Mouse (Mus musculus) forebrain, embryonic 15.5 days (tissue): ENCODE measurements around the gene Commd8. TPM values are rescaled to one million over a fixed set of nuclear protein-coding genes. Genes with fewer than 3 reads are reported as not detected.

Source experiments
- ATAC-seq: fragments of 200-750 bp; cut with Nextera tagmentation; replicated peaks from 2 replicates; pipeline ENCODE4 v1.8.0; 2017; ENCODE audit warnings: mild to moderate bottlenecking, moderate TSS enrichment, moderate library complexity
- H3K27ac ChIP-seq: fragments of 300-500 bp; sonication (generic); replicated peaks from 2 replicates; pipeline ENCODE4 v1.5.1; 2015; ENCODE audit warnings: mild to moderate bottlenecking, inconsistent platforms
- H3K27me3 ChIP-seq: fragments of 300-500 bp; sonication (generic); 2 replicates; pipeline ENCODE4 v1.6.1; 2015; ENCODE audit warnings: inconsistent platforms
- H3K36me3 ChIP-seq: fragments of 300-500 bp; sonication (generic); 2 replicates; pipeline ENCODE4 v1.6.1; 2015; ENCODE audit warnings: mild to moderate bottlenecking, inconsistent platforms
- H3K4me1 ChIP-seq: fragments of 300-500 bp; sonication (generic); 2 replicates; pipeline ENCODE4 v1.6.1; 2015; ENCODE audit warnings: inconsistent platforms
- H3K4me2 ChIP-seq: fragments of 300-500 bp; sonication (generic); replicated peaks from 2 replicates; pipeline ENCODE4 v1.6.1; 2015; ENCODE audit warnings: mild to moderate bottlenecking, inconsistent platforms
- H3K4me3 ChIP-seq: fragments of 300-500 bp; sonication (generic); 2 replicates; pipeline ENCODE4 v1.5.1; 2015; ENCODE audit warnings: mild to moderate bottlenecking, inconsistent platforms
- H3K9ac ChIP-seq: fragments of 300-500 bp; sonication (generic); replicated peaks from 2 replicates; pipeline ENCODE4 v1.6.1; 2015; ENCODE audit warnings: mild to moderate bottlenecking, inconsistent platforms
- H3K9me3 ChIP-seq: fragments of 300-500 bp; sonication (generic); 2 replicates; pipeline ENCODE4 v1.6.1; 2016; ENCODE audit warnings: inconsistent platforms
- WGBS: fragments of 180-500 bp; shearing (Covaris S2); methylation state at CpG from one replicate; pipeline ENCODE4 v1.1.7; 2015; ENCODE audit warnings: mixed read lengths; 5-methylcytosine and 5-hydroxymethylcytosine counted together
- polyA plus RNA-seq: library from polyadenylated mRNA; unstranded; fragments of >200 nt; fragmentation: Nextera tagmentation; extraction: Ambion mirVana; gene quantifications from 2 replicates; pipeline ENCODE4 v1.2.1, GENCODE M21; 2015

The Commd8 gene
- polyA plus RNA-seq, 1 experiment from 2014 or later, result 145 TPM

- WGBS, result 85% methylated on average over 5 of the region's 5 CpGs
- Histone ChIP-seq H3K4me1 (no peaks in the 10 kb centered on the region), H3K9me3 (no peaks in the 10 kb centered on the region), H3K27me3 (no peaks in the 10 kb centered on the region), H3K4me3 (no peak overlapping the region), H3K27ac (no peak overlapping the region), H3K9ac (no peak overlapping the region), H3K36me3 (no peaks in the 10 kb centered on the region), H3K4me2 (no peak overlapping the region)
- no peak for ATAC-seq
Measured at GRCm38 (mm10) chr5:72191932-72192331, 23.9 kb upstream of the Commd8 start.

DNA sequence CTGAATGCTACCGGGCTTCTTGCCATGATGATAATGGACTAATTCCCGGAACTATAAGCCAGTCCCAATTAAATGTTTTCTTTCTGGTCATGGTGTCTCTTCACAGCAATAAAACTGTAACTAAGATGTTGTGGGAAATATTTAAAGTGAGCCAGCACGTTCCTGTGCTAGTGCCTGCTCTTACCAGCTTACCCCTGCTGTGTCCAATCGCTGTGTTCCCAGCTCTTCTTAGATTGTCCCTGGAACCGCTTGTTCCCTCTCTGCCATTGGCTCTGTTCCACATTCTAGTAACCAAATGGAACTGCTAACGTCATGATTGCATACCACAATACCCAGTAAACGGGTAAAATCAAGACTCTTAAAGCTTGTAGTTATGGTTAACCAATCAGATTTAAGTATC is 23.2 kb upstream of the Commd8 start:
- ATAC-seq, result no peak

GRCm38 (mm10) chr5:72184437-72185100 is 16.6 kb upstream of the Commd8 start:
- Histone ChIP-seq H3K9me3 (no peaks in the 10 kb centered on the region), H3K27ac (no peak overlapping the region), H3K4me1 (no peaks in the 10 kb centered on the region), H3K4me2 (no peak overlapping the region), H3K9ac (no peak overlapping the region), H3K36me3 (no peaks in the 10 kb centered on the region), H3K4me3 (no peak overlapping the region), H3K27me3 (no peaks in the 10 kb centered on the region)
- 83% methylated on average over 13 of the region's 13 CpGs for WGBS
- no peak for ATAC-seq

More for the DNA sequence above, 23.2 kb upstream of the Commd8 start:
- 66% methylated on average over 7 of the region's 7 CpGs for WGBS
- Histone ChIP-seq H3K36me3 (no peaks in the 10 kb centered on the region), H3K27ac (no peak overlapping the region), H3K9me3 (no peaks in the 10 kb centered on the region), H3K4me2 (no peak overlapping the region), H3K27me3 (no peaks in the 10 kb centered on the region), H3K9ac (no peak overlapping the region), H3K4me1 (no peaks in the 10 kb centered on the region), H3K4me3 (no peak overlapping the region)

DNA sequence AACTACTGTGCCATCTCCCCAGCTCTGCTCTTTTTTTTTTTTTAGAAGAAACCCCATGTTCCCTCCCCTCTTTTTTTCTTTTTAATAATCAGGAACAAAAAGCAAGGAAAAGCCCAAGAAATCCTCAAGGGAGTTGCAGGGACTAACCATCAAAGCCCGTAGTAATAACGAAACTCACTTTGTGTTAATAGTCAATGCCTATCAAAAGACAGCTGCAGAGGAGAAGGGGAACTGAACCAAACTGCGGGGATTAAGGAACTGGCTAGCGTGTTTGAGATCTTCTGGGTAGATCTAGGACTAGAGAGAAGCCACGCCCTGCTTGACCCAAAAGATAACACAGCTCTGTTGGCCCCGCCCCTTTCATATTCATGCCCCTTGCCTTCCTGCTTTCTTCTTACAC is 15.9 kb upstream of the Commd8 start:
- no peak for ATAC-seq
- H3K4me1 ChIP-seq, result no peaks in the 10 kb centered on the region
- H3K36me3 ChIP-seq, result no peaks in the 10 kb centered on the region
- H3K4me3 ChIP-seq, result no peak overlapping the region
- WGBS, result 81% methylated on average over 6 of the region's 6 CpGs
- no peak overlapping the region for H3K27ac ChIP-seq
- no peak overlapping the region for H3K9ac ChIP-seq
- no peaks in the 10 kb centered on the region for H3K27me3 ChIP-seq
- H3K9me3 ChIP-seq, result no peaks in the 10 kb centered on the region
- no peak overlapping the region for H3K4me2 ChIP-seq

- Histone ChIP-seq H3K27me3 (no peaks in the 10 kb centered on the region), H3K4me3 (no peak overlapping the region), H3K9ac (no peak overlapping the region), H3K4me2 (no peak overlapping the region), H3K27ac (no peak overlapping the region), H3K9me3 (no peaks in the 10 kb centered on the region), H3K36me3 (no peaks in the 10 kb centered on the region), H3K4me1 (no peaks in the 10 kb centered on the region)
- no peak for ATAC-seq
- WGBS, result 87% methylated on average over 4 of the region's 4 CpGs
Measured at GRCm38 (mm10) chr5:72182804-72183203, 14.8 kb upstream of the Commd8 start.

GRCm38 (mm10) chr5:72181194-72181593 is 13.2 kb upstream of the Commd8 start:
- Histone ChIP-seq H3K9me3 (no peaks in the 10 kb centered on the region), H3K9ac (no peak overlapping the region), H3K4me3 (no peak overlapping the region), H3K4me2 (no peak overlapping the region), H3K27ac (no peak overlapping the region), H3K27me3 (no peaks in the 10 kb centered on the region), H3K4me1 (no peaks in the 10 kb centered on the region), H3K36me3 (no peaks in the 10 kb centered on the region)
- 37% methylated on average over 1 of the region's 1 CpGs for whole genome bisulfite sequencing
- no peak for ATAC-seq

GRCm38 (mm10) chr5:72175530-72175929 is 7.5 kb upstream of the Commd8 start:
- 0 out of 2 replicates have a peak, but pooled peaks cover 3% of the 10 kb centered on the region for H3K4me1 ChIP-seq
- 0 out of 2 replicates have a peak, but pooled peaks have one; percentile 35 for ATAC-seq
- H3K9ac ChIP-seq, result no peak overlapping the region
- no peak overlapping the region for H3K27ac ChIP-seq
- no peaks in the 10 kb centered on the region for H3K27me3 ChIP-seq
- 9% methylated on average over 7 of the region's 7 CpGs for WGBS
- H3K4me2 ChIP-seq, result no peak overlapping the region; the same call in 1 of the 2 replicates
- H3K4me3 ChIP-seq, result no peak overlapping the region
- no peaks in the 10 kb centered on the region for H3K36me3 ChIP-seq
- no peaks in the 10 kb centered on the region for H3K9me3 ChIP-seq

DNA sequence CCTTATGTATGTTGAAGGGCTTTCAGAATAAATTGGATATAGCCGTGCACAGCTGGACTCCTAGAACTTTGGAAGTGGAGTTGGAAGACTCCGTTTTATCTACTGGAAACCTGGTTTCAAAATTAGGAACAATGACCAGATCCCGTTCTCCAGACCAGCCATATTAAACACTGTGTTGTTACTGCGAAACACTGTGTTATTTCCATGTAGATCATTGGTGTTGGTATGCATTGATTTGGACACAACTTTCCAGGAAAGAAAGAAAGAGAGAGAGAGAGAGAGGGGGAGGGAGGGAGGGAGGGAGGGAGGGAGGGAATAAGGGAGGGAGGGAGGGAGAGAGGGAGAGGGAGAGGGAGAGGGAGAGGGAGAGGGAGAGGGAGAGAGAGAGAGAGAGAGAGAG is 7.1 kb upstream of the Commd8 start:
- Histone ChIP-seq H3K4me2 (no peak overlapping the region), H3K9me3 (no peaks in the 10 kb centered on the region), H3K27me3 (no peaks in the 10 kb centered on the region), H3K4me3 (no peak overlapping the region), H3K4me1 (0 out of 2 replicates have a peak, but pooled peaks cover 3% of the 10 kb centered on the region), H3K9ac (no peak overlapping the region), H3K36me3 (no peaks in the 10 kb centered on the region), H3K27ac (no peak overlapping the region)
- ATAC-seq, result no peak
- 65% methylated on average over 4 of the region's 4 CpGs for WGBS

DNA sequence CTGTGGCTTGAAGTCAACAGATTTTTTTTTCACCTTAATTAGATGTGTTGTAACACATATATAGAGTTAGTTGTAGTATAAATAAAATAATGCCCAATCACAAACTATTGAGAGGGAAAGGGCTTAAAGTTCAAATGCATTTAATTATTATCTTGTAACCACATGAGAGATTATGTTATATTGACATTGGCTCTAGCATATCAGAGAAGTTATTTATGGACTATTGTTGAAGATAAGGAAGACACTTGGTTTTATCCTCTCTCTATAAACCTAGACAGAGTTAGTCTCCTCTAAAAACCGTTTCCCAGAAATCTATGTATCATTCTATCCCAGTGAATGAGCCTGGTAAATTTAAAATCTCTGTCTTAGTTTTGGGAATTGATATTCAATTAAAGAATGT is 5.5 kb upstream of the Commd8 start:
- H3K4me2 ChIP-seq, result no peak overlapping the region
- H3K9ac ChIP-seq, result no peak overlapping the region
- H3K4me1 ChIP-seq, result 0 out of 2 replicates have a peak, but pooled peaks cover 3% of the 10 kb centered on the region
- no peak overlapping the region for H3K27ac ChIP-seq
- 73% methylated on average over 1 of the region's 1 CpGs for WGBS
- no peaks in the 10 kb centered on the region for H3K9me3 ChIP-seq
- no peaks in the 10 kb centered on the region for H3K36me3 ChIP-seq
- H3K27me3 ChIP-seq, result no peaks in the 10 kb centered on the region
- H3K4me3 ChIP-seq, result no peak overlapping the region
- no peak for ATAC-seq

DNA sequence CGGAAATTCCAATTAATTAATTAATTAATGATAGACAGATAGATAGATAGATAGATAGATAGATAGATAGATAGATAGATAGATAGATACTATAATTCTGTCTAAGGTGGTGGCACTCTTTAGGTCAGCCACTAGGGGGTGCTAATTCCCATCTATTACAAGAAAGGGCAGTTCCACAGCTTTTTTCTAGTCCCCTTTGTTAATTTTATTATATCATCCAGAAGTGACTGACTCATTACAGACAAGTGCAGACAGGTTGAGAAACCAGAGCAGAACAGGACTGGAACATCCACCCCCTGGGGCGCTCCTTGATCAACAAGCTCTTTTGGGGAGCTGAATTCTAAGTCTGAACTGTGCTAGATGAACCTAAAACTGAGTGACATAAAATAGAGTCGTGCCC is 4.7 kb upstream of the Commd8 start:
- H3K27ac ChIP-seq, result no peak overlapping the region
- H3K4me1 ChIP-seq, result 0 out of 2 replicates have a peak, but pooled peaks cover 3% of the 10 kb centered on the region
- ATAC-seq, result no peak
- no peaks in the 10 kb centered on the region for H3K27me3 ChIP-seq
- H3K4me3 ChIP-seq, result no peak overlapping the region
- no peaks in the 10 kb centered on the region for H3K36me3 ChIP-seq
- H3K9me3 ChIP-seq, result no peaks in the 10 kb centered on the region
- no peak overlapping the region for H3K9ac ChIP-seq
- H3K4me2 ChIP-seq, result no peak overlapping the region
- WGBS, result 32% methylated on average over 3 of the region's 3 CpGs

DNA sequence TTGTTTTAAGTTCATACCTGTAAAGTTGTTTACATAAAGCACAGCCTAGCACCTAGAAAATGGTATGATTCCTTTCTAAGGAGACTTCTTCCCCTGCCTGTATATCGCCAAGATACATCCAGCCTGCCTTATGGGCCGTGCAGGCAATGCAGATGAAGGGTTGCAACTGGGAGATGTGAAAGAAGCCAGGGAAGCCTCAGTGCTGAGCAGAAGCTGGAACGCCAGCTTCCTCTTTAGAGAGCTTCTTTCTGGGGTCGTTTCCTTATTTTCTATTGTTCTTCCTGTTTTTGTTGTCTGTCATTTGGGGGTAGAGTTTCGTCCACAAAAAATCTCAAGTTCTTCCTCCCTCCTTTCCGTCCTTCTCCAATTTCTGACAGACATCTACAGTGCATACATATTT is 2.1 kb upstream of the Commd8 start:
- no peaks in the 10 kb centered on the region for H3K27me3 ChIP-seq
- no peak overlapping the region for H3K27ac ChIP-seq
- H3K4me3 ChIP-seq, result no peak overlapping the region
- 78% methylated on average over 6 of the region's 6 CpGs for WGBS
- no peak overlapping the region for H3K4me2 ChIP-seq
- no peaks in the 10 kb centered on the region; the same call in 1 of the 2 replicates for H3K36me3 ChIP-seq
- peaks cover 10% of the 10 kb centered on the region for H3K4me1 ChIP-seq
- H3K9me3 ChIP-seq, result no peaks in the 10 kb centered on the region
- no peak overlapping the region for H3K9ac ChIP-seq
- no peak for ATAC-seq

- 0% methylated on average over 4 of the region's 4 CpGs for WGBS
- peak overlapping the region; percentile 70 for H3K4me2 ChIP-seq
- peak; percentile 77 for ATAC-seq
- peak overlapping the region; percentile 95 for H3K4me3 ChIP-seq
- peaks cover 10% of the 10 kb centered on the region for H3K4me1 ChIP-seq
- H3K36me3 ChIP-seq, result no peaks in the 10 kb centered on the region; the same call in 1 of the 2 replicates
- no peaks in the 10 kb centered on the region for H3K27me3 ChIP-seq
- H3K9me3 ChIP-seq, result no peaks in the 10 kb centered on the region
- no peak overlapping the region for H3K27ac ChIP-seq
- no peak overlapping the region for H3K9ac ChIP-seq
Measured at GRCm38 (mm10) chr5:72168285-72168621, 264 bp upstream of the Commd8 start.

- Histone ChIP-seq H3K4me2 (no peak overlapping the region), H3K27me3 (no peaks in the 10 kb centered on the region), H3K36me3 (peaks cover 31% of the 10 kb centered on the region), H3K9ac (no peak overlapping the region), H3K4me1 (peaks cover 10% of the 10 kb centered on the region), H3K27ac (no peak overlapping the region), H3K4me3 (no peak overlapping the region), H3K9me3 (no peaks in the 10 kb centered on the region)
- no peak for ATAC-seq
- 89% methylated on average over 7 of the region's 7 CpGs for WGBS
Measured at GRCm38 (mm10) chr5:72164386-72164785, 3.6 kb downstream of the Commd8 start.
